Mouse (Mus musculus) liver, embryonic 16.5 days (tissue): ENCODE data around the gene Tomm20. TPM values are rescaled to one million over a fixed set of nuclear protein-coding genes. Genes with fewer than 3 reads are reported as not detected.
"Not testable (repeated sequence)": the region's sequence is repeated elsewhere in the genome, so short reads cannot be mapped to it uniquely, and the experiment has no call there.

Experiments used
- ATAC-seq: fragments of 200-750 bp; cut with Nextera tagmentation; 2 replicates; pipeline ENCODE4 v1.8.0; 2017; ENCODE audit warnings: low read depth, mild to moderate bottlenecking, moderate number of reproducible peaks, moderate library complexity
- H3K27ac ChIP-seq: fragments of 300-500 bp; sonication (generic); 2 replicates; pipeline ENCODE4 v1.5.1; 2014; ENCODE audit warnings: mild to moderate bottlenecking, low read length
- H3K27me3 ChIP-seq: fragments of 300-500 bp; sonication (generic); 2 replicates; pipeline ENCODE4 v1.6.1; 2014; ENCODE audit warnings: low read depth, low read length, mixed read lengths; ENCODE audit not compliant: control insufficient read depth, insufficient read depth
- H3K36me3 ChIP-seq: fragments of 300-500 bp; sonication (generic); 2 replicates; pipeline ENCODE4 v1.6.1; 2014; ENCODE audit warnings: mild to moderate bottlenecking; ENCODE audit not compliant: control insufficient read depth, insufficient read depth
- H3K4me1 ChIP-seq: fragments of 300-500 bp; sonication (generic); 2 replicates; pipeline ENCODE4 v1.6.1; 2014; ENCODE audit warnings: low read depth, low read length, mixed read lengths; ENCODE audit not compliant: control insufficient read depth
- H3K4me2 ChIP-seq: fragments of 300-500 bp; sonication (generic); 2 replicates; pipeline ENCODE4 v1.6.1; 2014; ENCODE audit warnings: low read depth, low read length, mixed read lengths
- H3K4me3 ChIP-seq: fragments of 300-500 bp; sonication (generic); 2 replicates; pipeline ENCODE4 v1.5.1; 2014; ENCODE audit warnings: low read depth, mild to moderate bottlenecking, low read length
- H3K9ac ChIP-seq: fragments of 300-500 bp; sonication (generic); 2 replicates; pipeline ENCODE4 v1.6.1; 2014; ENCODE audit warnings: low read depth, low read length
- H3K9me3 ChIP-seq: fragments of 300-500 bp; sonication (generic); replicated peaks from 2 replicates; pipeline ENCODE4 v1.6.1; 2016; ENCODE audit warnings: low read length; ENCODE audit not compliant: control insufficient read depth
- WGBS: fragments of 180-500 bp; shearing (Covaris S2); extraction: QIAGEN DNeasy Blood & Tissue Kit; methylation state at CpG from one replicate; pipeline ENCODE4 v1.1.7; 2014; ENCODE audit not compliant: insufficient replicate concordance; 5-methylcytosine and 5-hydroxymethylcytosine counted together
- polyA plus RNA-seq: library from polyadenylated mRNA; unstranded; fragments of >200 nt; fragmentation: Nextera tagmentation; extraction: Ambion mirVana; gene quantifications from 2 replicates; pipeline ENCODE4 v1.2.1, GENCODE M21; 2015

Gene Tomm20
- polyA plus RNA-seq, 1 experiment from 2014 or later = 85.0 TPM

DNA sequence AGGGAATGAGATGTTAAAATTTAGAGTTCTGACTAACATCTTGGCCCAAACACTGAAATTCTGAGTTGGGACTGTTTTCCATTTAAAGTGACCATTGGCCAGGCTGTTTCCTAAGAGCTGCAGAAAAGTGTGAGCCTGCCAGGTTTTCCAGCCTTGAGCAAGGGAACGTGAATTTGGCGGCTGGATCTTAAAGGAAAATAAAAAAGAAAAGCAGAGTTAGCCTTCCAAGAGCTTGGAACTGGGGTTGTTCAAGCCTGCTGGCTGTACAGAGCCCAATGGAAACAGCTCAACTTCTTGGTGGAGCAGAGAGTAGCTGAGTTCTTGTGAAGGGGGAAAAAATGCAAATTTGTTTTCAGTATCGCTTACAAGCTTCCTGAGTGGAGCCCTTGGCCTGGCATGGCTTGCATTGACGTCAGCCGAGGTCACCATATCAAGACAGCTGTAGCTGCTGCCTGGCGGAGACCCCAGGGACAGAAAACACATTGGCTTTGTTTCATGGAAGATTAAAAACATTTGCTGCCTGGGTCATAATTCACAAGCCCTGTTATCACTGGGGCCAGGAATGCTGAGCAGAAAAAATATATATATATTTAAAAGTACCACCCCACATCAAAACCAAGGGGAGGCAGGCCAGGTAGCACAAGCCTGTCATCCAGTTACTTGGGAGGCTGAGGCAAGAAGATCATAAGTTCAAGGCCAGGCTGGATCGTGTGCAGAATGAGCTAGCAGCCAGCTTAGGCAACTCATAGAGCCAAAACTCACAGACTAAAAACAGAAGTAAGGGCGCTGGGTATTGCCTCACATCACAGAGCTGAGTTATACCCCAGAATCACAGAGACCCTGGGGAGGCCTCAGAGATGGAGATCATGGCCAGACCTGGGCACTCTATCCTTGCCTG is 58.7 kb downstream of the Tomm20 start:
- WGBS = 59% methylated on average over 8 of the region's 8 CpGs
- H3K9ac ChIP-seq = no peak overlapping the region
- H3K36me3 ChIP-seq = no peaks in the 10 kb centered on the region
- ATAC-seq = 0 out of 2 replicates have a peak, but pooled peaks have one; percentile 35
- H3K4me1 ChIP-seq = no peaks in the 10 kb centered on the region; the same call in 1 of the 2 replicates
- H3K4me2 ChIP-seq = no peak overlapping the region
- H3K9me3 ChIP-seq = no peaks in the 10 kb centered on the region
- no peak overlapping the region for H3K4me3 ChIP-seq
- no peaks in the 10 kb centered on the region for H3K27me3 ChIP-seq
- no peak overlapping the region for H3K27ac ChIP-seq

DNA sequence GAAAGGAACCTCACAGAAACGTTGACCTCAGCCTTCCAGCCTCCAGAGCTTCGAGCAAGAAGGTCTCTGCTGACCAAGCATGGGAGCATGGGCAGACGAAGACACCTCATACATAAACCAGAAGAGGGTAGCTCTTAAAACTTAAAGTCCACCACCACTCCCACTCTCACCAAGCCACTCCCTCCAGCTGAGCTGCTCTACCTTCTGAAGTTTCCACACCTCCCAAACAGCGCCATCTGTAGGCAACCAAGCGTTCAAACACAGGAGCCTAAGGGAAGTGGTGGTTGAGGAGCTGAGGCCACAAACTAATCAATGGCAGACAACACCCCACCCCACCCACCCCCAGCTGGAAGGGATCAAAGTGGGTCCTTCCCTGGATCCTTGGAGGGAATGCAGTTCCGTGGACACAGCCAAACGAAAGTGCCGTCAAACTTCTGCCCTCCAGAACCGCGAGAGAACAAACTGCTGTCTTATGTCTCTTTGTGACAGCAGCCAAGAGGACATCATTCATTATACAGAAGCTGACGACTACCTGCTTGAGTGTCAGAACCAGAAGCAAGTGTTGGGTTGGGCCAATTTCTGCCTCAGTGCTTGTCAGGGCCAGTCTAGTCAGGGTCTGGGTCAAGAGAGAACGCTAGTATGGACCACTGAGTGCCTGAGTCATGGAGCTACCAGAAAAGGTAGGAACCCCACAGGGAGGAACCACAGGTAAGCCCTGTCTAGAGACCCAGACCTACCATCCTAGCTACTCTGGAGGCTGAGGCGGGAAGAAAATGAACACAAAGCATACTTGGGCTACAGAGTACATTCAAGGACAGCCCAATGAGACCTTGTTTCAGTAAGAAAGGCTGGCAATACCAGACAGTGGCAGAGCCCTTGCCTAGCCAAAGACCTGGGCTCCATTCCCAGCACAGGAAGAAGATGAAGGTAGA is 59.8 kb downstream of the Tomm20 start:
- WGBS = 63% methylated on average over 13 of the region's 13 CpGs
- ATAC-seq = 0 out of 2 replicates have a peak, but pooled peaks have one; percentile 23
- H3K36me3 ChIP-seq = no peaks in the 10 kb centered on the region
- H3K4me3 ChIP-seq = no peak overlapping the region
- no peak overlapping the region for H3K4me2 ChIP-seq
- no peak overlapping the region for H3K9ac ChIP-seq
- H3K27me3 ChIP-seq = no peaks in the 10 kb centered on the region
- no peak overlapping the region for H3K27ac ChIP-seq
- H3K4me1 ChIP-seq = no peaks in the 10 kb centered on the region; the same call in 1 of the 2 replicates
- H3K9me3 ChIP-seq = no peaks in the 10 kb centered on the region

DNA sequence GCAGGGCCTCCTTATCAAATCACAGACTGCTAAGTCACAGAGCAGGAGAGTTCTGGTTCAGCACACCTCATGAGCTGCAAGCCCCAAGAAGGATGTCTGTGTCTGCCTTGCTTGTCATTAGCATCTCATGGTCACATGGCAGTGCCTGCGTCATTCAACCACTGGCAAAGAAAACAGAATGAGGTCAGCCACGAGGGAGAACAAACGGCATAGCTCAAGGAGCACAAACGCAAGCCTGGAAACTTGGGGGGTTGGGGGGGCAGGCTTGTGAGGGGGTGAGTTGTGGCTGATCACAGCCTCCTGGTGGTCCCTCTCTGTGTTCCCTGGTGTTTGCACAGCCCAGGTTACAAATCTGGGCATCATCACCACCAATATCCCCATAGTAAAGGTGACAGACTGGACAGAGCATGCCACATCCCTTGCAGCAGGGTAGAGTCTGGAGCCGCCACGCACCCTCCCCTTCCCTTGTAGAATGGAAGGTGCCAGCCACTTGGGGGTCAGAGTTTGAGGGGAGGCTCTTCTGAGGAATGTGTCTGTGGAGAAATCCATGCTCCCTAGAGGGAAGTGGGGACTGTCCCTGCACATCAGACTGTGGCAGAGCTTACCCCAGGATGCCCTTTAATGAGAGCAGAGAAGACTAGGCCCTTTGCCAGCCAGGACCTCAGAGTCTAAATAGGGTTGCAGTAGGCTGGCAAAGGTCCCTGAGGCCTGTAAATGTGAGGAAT is 61.3 kb downstream of the Tomm20 start:
- H3K4me2 ChIP-seq = no peak overlapping the region
- whole genome bisulfite sequencing = 63% methylated on average over 6 of the region's 6 CpGs
- no peak overlapping the region for H3K9ac ChIP-seq
- H3K36me3 ChIP-seq = no peaks in the 10 kb centered on the region
- no peak overlapping the region for H3K27ac ChIP-seq
- no peaks in the 10 kb centered on the region for H3K27me3 ChIP-seq
- no peak overlapping the region for H3K4me3 ChIP-seq
- no peak for ATAC-seq
- H3K9me3 ChIP-seq = no peaks in the 10 kb centered on the region
- H3K4me1 ChIP-seq = no peaks in the 10 kb centered on the region; the same call in 1 of the 2 replicates

DNA sequence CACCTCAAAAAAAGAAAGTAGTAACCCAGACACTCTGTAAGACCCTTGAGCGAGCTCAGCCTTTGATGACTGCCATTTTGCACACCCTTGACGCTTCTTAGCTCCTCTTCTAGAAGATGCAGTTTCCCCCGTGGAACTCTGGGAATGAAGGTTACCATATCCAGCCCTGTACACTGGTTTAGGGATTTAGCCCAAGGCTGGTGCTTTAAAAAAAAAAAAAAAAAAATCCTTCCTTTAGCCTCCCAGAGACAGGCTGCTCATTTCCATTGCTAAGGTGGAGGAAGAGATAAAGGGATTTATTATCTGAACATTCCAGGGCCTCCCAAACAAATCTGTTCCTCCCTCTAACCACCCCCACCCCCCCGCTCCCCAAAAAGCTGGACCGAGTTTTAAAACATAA is 61.9 kb downstream of the Tomm20 start:
- no peak for ATAC-seq
- H3K4me2 ChIP-seq = no peak overlapping the region
- no peak overlapping the region for H3K4me3 ChIP-seq
- H3K27me3 ChIP-seq = no peaks in the 10 kb centered on the region
- no peak overlapping the region for H3K9ac ChIP-seq
- WGBS = 59% methylated on average over 5 of the region's 5 CpGs
- no peaks in the 10 kb centered on the region for H3K36me3 ChIP-seq
- no peaks in the 10 kb centered on the region for H3K9me3 ChIP-seq
- no peaks in the 10 kb centered on the region; the same call in 1 of the 2 replicates for H3K4me1 ChIP-seq
- no peak overlapping the region for H3K27ac ChIP-seq

DNA sequence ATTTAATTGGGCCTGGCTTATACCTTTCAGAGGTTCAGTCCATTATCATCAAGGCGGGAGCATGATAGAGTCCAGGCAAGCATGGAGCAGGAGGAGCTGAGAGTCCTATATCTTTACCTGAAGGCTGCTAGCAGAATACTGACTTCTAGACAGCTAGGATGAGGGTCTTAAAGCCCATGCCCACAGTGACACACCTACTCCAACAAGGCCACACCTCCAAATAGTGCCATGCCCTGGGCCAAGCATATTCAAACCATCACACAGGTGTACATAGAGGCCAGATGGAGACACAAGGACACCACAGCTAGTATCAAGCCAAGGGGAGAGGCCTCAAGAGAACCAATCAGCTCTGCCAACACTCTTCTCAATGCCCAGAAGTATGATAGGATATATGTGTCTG is 63.1 kb downstream of the Tomm20 start:
- H3K4me1 ChIP-seq, ATAC-seq, H3K27ac ChIP-seq, H3K27me3 ChIP-seq, H3K9ac ChIP-seq, H3K4me3 ChIP-seq, H3K4me2 ChIP-seq, H3K36me3 ChIP-seq, H3K9me3 ChIP-seq: not testable (repeated sequence)
- WGBS = 91% methylated on average over 1 of the region's 1 CpGs

DNA sequence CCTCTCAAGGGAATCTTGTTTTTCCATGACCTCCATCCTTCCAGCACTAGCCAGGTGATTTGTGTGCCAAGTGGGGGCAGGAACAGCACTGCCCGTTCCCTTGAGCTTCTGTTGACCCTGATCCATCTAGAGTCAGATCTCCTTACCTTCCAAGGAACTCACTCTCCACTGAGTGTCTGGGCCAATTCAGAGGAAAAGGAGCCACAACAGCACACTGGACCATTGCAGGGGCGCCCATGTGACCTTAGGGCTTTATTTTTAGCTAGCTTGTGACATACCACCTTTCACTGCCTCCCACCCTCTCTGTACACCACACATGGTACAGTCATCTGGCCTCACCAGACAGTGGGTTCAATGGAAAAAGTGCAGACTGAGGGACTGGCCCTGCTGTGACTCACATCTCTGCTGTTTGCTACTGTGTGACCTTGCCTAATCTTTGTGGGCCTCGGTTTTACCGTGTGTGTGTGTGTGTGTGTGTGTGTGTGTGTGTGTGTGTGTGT is 64.0 kb downstream of the Tomm20 start:
- H3K4me2 ChIP-seq = no peak overlapping the region
- no peak overlapping the region for H3K9ac ChIP-seq
- H3K4me1 ChIP-seq = no peaks in the 10 kb centered on the region; the same call in 1 of the 2 replicates
- no peak overlapping the region for H3K27ac ChIP-seq
- no peaks in the 10 kb centered on the region for H3K36me3 ChIP-seq
- H3K27me3 ChIP-seq = no peaks in the 10 kb centered on the region
- WGBS = 48% methylated on average over 4 of the region's 4 CpGs
- ATAC-seq = 0 out of 2 replicates have a peak, but pooled peaks have one; percentile 19
- no peak overlapping the region for H3K4me3 ChIP-seq
- no peaks in the 10 kb centered on the region for H3K9me3 ChIP-seq

Other genes with a start within 250 kb of the Tomm20 start
- gene Rbm34, start 25.2 kb upstream of the Tomm20 start, polyA plus RNA-seq = 6.9 and 8.7 TPM in 2 replicates
- gene Pard3, start 118.0 kb upstream of the Tomm20 start, polyA plus RNA-seq = 6.3 and 7.0 TPM in 2 replicates